Mouse (Mus musculus): ENCODE measurements around the gene Trim2. TPM values are rescaled to one million over a fixed set of nuclear protein-coding genes. Genes with fewer than 3 reads are reported as not detected.

Trim2 gene
- polyA plus RNA-seq (2012; rRNA removed), result 80.4 and 99.1 TPM in 2 replicates

DNA sequence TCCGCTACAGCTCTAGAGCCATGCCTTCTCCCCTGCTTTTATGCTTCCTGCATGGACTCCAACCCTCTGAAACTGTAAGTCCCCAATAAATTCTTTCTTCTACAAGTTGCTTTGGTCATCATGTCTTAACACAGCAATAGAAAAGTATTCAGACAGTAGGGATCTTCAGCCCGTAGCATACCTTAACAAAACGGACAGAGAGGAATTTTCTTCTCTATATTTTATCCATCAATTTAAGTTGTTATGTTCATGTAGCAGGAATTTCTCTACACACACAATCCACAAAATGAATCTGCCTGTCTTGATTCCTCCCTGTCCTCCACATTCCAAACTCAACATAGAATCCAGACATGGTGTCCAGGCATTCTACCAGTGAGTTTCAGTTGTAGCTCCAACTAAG, at the start of gene Trim2:
TSS of gene Trim2 (minus strand) at position 101 of the 400 bp plus-strand sequence.

GRCm38 (mm10) chr3:84173581-84174154, 133.0 kb downstream of the Trim2 start, which contains the start of gene Gm6525:
Gene Gm6525, plus strand, starts transcription at chr3:84174104.

DNA sequence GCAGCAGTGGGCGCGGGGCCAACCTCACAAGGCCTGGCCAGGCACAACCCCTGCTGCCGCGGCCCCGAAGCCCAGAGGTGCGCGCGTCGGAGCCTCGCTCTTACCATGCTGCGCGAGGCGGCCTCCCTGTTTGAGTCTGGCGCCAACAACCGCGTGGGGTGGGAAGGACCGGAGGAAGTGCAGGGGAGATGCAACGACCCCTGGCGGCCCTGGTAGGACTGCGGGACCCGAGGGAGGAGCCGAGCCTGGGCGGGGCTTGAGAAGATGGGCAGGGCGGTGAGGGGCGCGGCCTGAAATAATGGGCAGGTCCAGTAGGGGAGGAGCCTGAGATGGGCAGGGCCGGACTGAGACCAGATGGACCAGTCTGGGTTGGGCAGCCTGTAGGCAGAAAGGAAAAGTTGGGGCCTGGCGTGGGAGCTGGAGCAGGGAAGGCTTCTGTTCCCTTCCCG, 151.1 kb downstream of the Trim2 start, which contains the start of gene Mnd1:
TSS of gene Mnd1 (minus strand) at position 229 of the 449 bp plus-strand sequence.

Other genes starting within 250 kb of the Trim2 start
- 3.0 and 3.9 TPM in 2 replicates for gene Mnd1, start 151.1 kb downstream of the Trim2 start, polyA plus RNA-seq (2012; rRNA removed)
- 0.09 and 0.14 TPM in 2 replicates for gene Gm6525, start 132.8 kb downstream of the Trim2 start, polyA plus RNA-seq (2012; rRNA removed)
- 2.0 and 3.1 TPM in 2 replicates for gene Fhdc1, start 173.6 kb upstream of the Trim2 start, polyA plus RNA-seq (2012; rRNA removed)

All from central nervous system, embryonic 14 days (tissue).